Mouse (Mus musculus) common myeloid progenitor, adult 5-6 weeks (primary cell): ENCODE data around the gene Sfta2. TPM values are rescaled to one million over a fixed set of nuclear protein-coding genes. Genes with fewer than 3 reads are reported as not detected.

Experiments used
- ATAC-seq: replicated peaks from 2 replicates; pipeline ENCODE4 v1.8.0; 2016; ENCODE audit warnings: low read depth, mild to moderate bottlenecking, moderate TSS enrichment, inconsistent platforms; ENCODE audit not compliant: poor library complexity, severe bottlenecking
- total RNA-seq: library from RNA; stranded (forward); fragments of 200-1000, 187-1606 nt; gene quantifications from 2 replicates; pipeline ENCODE4 v1.2.3, GENCODE M21; 2017

Sfta2 gene
- total RNA-seq, 1 experiment from 2014 or later, result not detected

GRCm38 (mm10) chr17:35591731-35592130 is 9.6 kb upstream of the Sfta2 start:
- no peak for ATAC-seq

GRCm38 (mm10) chr17:35592131-35592530 is 9.2 kb upstream of the Sfta2 start:
- no peak for ATAC-seq

GRCm38 (mm10) chr17:35593786-35594185 is 7.6 kb upstream of the Sfta2 start:
- no peak for ATAC-seq

GRCm38 (mm10) chr17:35594456-35594855 is 6.9 kb upstream of the Sfta2 start:
- no peak for ATAC-seq

GRCm38 (mm10) chr17:35597399-35597798 is 4.0 kb upstream of the Sfta2 start:
- no peak for ATAC-seq

- ATAC-seq, result no peak
Observed at GRCm38 (mm10) chr17:35601736-35602354, 496 bp downstream of the Sfta2 start.

GRCm38 (mm10) chr17:35617127-35617526 is 15.8 kb downstream of the Sfta2 start:
- 0 out of 2 replicates have a peak, but pooled peaks have one; percentile 25 for ATAC-seq

- no peak for ATAC-seq
Observed at GRCm38 (mm10) chr17:35626537-35626936, 25.2 kb downstream of the Sfta2 start, which contains the start of gene Gm9573. Gene Gm9573 (minus strand): TSS chr17:35626637.

GRCm38 (mm10) chr17:35633992-35634391 is 32.6 kb downstream of the Sfta2 start:
- no peak for ATAC-seq

GRCm38 (mm10) chr17:35635202-35635601 is 33.9 kb downstream of the Sfta2 start:
- no peak for ATAC-seq

GRCm38 (mm10) chr17:35635699-35636111 is 34.4 kb downstream of the Sfta2 start:
- peak; percentile 79 for ATAC-seq

- no peak for ATAC-seq
Observed at GRCm38 (mm10) chr17:35636363-35636762, 35.0 kb downstream of the Sfta2 start.

- ATAC-seq, result no peak; the same call in 1 of the 2 replicates
Observed at GRCm38 (mm10) chr17:35638475-35639190, 37.3 kb downstream of the Sfta2 start.

- ATAC-seq, result no peak
Observed at GRCm38 (mm10) chr17:35639352-35639751, 38.0 kb downstream of the Sfta2 start.

- ATAC-seq, result no peak
Observed at GRCm38 (mm10) chr17:35643609-35644236, 42.4 kb downstream of the Sfta2 start, which contains the start of gene Mucl3. Gene Mucl3 (minus strand): TSS chr17:35643695.

GRCm38 (mm10) chr17:35649429-35649828 is 48.1 kb downstream of the Sfta2 start:
- ATAC-seq, result no peak

GRCm38 (mm10) chr17:35653086-35653485 is 51.7 kb downstream of the Sfta2 start:
- no peak for ATAC-seq

GRCm38 (mm10) chr17:35665957-35666515 is 64.7 kb downstream of the Sfta2 start:
- ATAC-seq, result peak; percentile 34

GRCm38 (mm10) chr17:35666851-35667256 is 65.5 kb downstream of the Sfta2 start:
- peak; percentile 20 for ATAC-seq

GRCm38 (mm10) chr17:35667334-35668065 is 66.2 kb downstream of the Sfta2 start, which contains the start of gene Vars2:
Gene Vars2 (minus strand): TSS chr17:35667592.
- ATAC-seq, result peak; percentile 80
